Mouse (Mus musculus) Muller cell, postnatal 12 days (primary cell): ENCODE results near the gene Dab2ip.
A peak's percentile ranks its signal among the peaks of the same experiment; 100 is the strongest.

ENCODE experiments used
- DNase-seq: peaks from one replicate; pipeline ENCODE4 v3.0.0-alpha.2; 2015; ENCODE audit errors: inconsistent ontology term

Dab2ip gene

GRCm38 (mm10) chr2:35622261-35623103 lies 64.4 kb downstream of the Dab2ip start:
- no peak for DNase-seq

GRCm38 (mm10) chr2:35623104-35623377 lies 65.0 kb downstream of the Dab2ip start:
- DNase-seq: no peak

GRCm38 (mm10) chr2:35623431-35624148 lies 65.5 kb downstream of the Dab2ip start:
- DNase-seq: no peak

GRCm38 (mm10) chr2:35624380-35625006 lies 66.4 kb downstream of the Dab2ip start:
- DNase-seq: no peak

GRCm38 (mm10) chr2:35625007-35625380 lies 66.9 kb downstream of the Dab2ip start:
- DNase-seq: no peak

- DNase-seq: no peak
Observed at GRCm38 (mm10) chr2:35625526-35625925, 67.5 kb downstream of the Dab2ip start.

- DNase-seq: no peak
Observed at GRCm38 (mm10) chr2:35626181-35626727, 68.2 kb downstream of the Dab2ip start.

- no peak for DNase-seq
Observed at GRCm38 (mm10) chr2:35627298-35627898, 69.3 kb downstream of the Dab2ip start.

GRCm38 (mm10) chr2:35628052-35628451 lies 70.0 kb downstream of the Dab2ip start:
- DNase-seq: no peak

- no peak for DNase-seq
Observed at GRCm38 (mm10) chr2:35628656-35629055, 70.6 kb downstream of the Dab2ip start.

- DNase-seq: no peak
Observed at GRCm38 (mm10) chr2:35629126-35629525, 71.1 kb downstream of the Dab2ip start.

GRCm38 (mm10) chr2:35633392-35633791 lies 75.3 kb downstream of the Dab2ip start:
- no peak for DNase-seq

- no peak for DNase-seq
Observed at GRCm38 (mm10) chr2:35634963-35635362, 76.9 kb downstream of the Dab2ip start.

GRCm38 (mm10) chr2:35635541-35635940 lies 77.5 kb downstream of the Dab2ip start:
- no peak for DNase-seq

GRCm38 (mm10) chr2:35637880-35638535 lies 79.9 kb downstream of the Dab2ip start:
- no peak for DNase-seq

GRCm38 (mm10) chr2:35639799-35640198 lies 81.7 kb downstream of the Dab2ip start:
- no peak for DNase-seq

GRCm38 (mm10) chr2:35640576-35640975 lies 82.5 kb downstream of the Dab2ip start:
- no peak for DNase-seq

GRCm38 (mm10) chr2:35642224-35642623 lies 84.2 kb downstream of the Dab2ip start:
- DNase-seq: no peak

GRCm38 (mm10) chr2:35646553-35646952 lies 88.5 kb downstream of the Dab2ip start:
- no peak for DNase-seq

- peak; percentile 51 for DNase-seq
Observed at GRCm38 (mm10) chr2:35649708-35650107, 91.6 kb downstream of the Dab2ip start.

- DNase-seq: peak; percentile 47
Observed at GRCm38 (mm10) chr2:35651297-35651731, 93.2 kb downstream of the Dab2ip start.
